Mouse (Mus musculus) erythroblast, adult 5-6 weeks (primary cell): ENCODE data around the gene Irf6. TPM values are rescaled to one million over a fixed set of nuclear protein-coding genes. Genes with fewer than 3 reads are reported as not detected.
A peak's percentile ranks its signal among the peaks of the same experiment; 100 is the strongest.

ENCODE experiments used
- ATAC-seq: replicated peaks from 2 replicates; pipeline ENCODE4 v1.8.0; 2016; ENCODE audit warnings: moderate number of reproducible peaks, mild to moderate bottlenecking, moderate TSS enrichment, inconsistent platforms; ENCODE audit not compliant: poor library complexity, low FRiP score, severe bottlenecking
- total RNA-seq, 2 experiments: library from RNA; stranded (forward) in 1 of 2; stranded (reverse) in 1 of 2; fragments of 150-400 nt in 1 of 2; fragments of 200-764, 138-1000 nt in 1 of 2; gene quantifications; 2 replicates each; pipeline versions ENCODE4 v1.2.3 to v1.2.4; 2015 to 2017; ENCODE audit warnings: low replicate concordance in 2 of 2

Irf6 gene
- total RNA-seq (2015; ENCODE audit: low replicate concordance), result not detected in 2 replicates
- 0.42 TPM in 1 of 2 replicates, not detected in the other for total RNA-seq (2017; ENCODE audit: low replicate concordance)

DNA sequence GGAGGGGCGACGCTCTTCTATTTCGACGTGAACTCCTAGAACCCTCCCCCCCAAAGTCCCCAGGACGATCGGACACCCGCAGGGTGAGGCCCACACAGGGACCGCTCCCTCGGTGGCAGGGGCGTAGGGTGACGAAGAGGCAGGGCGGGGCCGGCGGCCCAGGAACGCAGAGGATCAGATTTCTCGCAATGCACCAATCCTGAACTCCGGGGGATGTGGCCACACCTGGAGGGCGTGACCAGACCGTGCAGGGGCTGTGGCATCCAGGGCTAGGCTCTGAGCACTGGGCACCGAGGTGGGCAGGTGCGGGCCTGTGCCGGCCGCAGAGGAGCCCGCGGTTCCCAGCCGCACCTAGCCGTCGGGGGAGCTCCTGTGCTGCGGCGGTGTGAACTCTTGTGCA lies at the start of gene Irf6:
Irf6 (plus strand) TSS at position 240 of the 400 bp plus-strand sequence.
- 0 out of 2 replicates have a peak, but pooled peaks have one; percentile 49 for ATAC-seq

DNA sequence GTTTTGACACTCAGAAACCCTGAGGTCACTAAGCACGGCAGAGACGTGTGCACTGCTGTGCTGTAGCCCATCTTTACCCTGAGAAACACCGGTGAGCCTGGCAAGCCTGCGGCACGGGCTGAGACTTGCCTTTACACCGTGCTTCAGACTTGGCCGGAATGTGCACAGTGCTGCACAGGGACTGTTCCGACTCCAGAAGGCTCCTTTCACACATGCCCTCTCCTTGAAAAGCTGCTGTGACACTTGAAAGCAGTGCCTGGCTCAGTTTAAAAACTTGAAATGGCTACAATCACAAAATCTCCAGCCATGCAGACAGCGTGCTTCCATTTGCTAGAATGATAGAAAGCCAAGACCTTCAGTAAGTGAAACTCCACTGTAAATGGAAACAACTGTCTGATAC lies 40.8 kb upstream of the Irf6 start:
- ATAC-seq, result no peak

DNA sequence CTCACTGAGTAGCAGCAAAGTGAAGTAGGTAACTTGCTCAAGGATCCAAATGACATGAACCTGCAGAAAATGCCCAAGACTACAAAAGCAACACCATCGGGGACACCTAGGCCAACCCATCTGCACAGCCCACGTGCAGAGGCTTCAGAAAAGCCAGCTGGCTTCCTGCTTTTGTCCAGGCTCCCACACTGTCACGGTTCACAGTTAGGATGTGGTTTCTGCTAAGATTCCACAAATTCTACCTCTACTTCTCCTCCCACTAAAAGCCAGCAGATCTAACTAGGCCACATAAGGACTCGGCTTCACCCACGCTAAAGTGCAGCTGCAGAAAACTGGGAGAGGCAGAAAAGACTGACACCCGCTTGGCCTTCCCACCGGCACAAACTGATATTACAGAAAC lies 30.1 kb upstream of the Irf6 start:
- ATAC-seq, result no peak

DNA sequence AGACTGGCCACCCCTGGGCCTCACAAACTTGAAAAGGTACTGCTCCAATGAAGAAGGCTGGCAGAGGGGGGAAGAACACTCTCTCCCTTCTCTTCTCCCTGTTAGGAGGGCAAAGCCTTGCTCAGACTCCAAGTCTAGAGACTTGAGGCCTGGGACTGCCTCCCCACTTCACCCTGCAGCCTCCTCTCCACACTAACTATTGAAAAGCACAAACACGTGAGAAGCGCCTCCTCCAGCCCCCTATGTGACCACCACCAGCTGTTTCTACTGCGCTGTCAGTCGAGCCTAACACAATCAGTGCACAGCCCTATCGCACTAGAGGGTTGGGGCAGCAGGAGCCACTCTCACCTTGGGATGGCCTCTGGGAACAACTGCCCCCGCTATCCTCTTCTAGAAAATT lies 29.6 kb upstream of the Irf6 start:
- ATAC-seq, result no peak

- ATAC-seq, result no peak
These were observed 27.1 kb upstream of the Irf6 start for GRCm38 (mm10) chr1:193125835-193126234.

DNA sequence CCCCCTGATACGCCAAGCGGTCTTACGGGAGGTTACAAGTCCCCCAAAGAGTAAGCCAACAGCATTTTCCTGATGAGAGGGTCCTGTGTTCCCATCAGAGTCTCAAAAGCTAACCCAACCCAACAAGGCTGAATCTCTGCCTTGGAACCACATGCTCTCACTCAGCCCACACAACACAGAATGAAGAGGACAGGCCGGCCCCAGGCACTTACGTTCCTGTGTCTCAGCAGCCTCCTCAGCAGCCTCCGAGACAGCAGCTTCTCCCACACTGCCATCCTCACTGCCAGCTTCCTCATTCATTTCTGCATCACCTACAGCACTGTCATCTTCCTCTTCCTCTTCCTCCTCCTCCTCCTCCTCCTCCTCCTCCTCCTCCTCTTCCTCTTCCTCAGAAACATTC lies 24.9 kb upstream of the Irf6 start:
- ATAC-seq, result no peak

DNA sequence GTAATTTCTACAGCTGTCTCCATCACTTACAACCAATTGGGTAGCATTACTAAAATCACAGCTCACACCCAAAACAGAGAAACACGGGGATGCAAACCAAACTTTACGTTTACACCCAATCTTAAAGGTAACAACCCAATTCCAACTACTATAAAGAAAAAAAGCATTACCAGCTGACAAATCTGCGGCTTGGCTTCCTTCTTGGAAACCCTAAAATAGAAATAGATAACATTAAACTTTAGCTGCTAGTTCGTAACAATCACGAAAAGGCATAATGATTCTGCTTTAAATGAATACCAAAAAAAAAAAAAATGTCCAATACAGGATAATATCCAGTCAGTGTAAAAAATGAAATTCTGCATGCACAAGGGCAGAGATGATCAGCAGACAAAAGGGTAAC lies 23.6 kb upstream of the Irf6 start:
- no peak for ATAC-seq

GRCm38 (mm10) chr1:193129786-193130455 lies 23.0 kb upstream of the Irf6 start, which contains the start of gene Diexf:
Gene Diexf, minus strand, starts transcription at chr1:193130272.
- peak; percentile 91 for ATAC-seq

DNA sequence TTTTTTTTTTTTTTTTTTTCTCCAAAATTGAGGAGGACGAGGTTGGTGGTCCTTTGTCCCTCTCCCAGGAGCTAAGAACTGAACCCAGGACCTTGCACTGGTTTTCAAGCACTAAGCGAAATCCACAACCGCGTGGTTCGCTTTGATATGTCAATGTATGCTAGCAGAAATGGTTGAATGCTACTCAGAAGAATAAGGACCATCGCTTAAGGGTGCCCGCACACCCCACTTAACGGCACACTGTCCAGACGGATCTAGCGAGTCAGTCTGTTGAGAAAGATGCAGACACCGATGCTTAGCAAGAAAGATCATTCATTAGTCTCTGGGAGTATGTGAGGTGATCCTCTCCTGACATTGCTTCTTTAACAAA lies 22.5 kb upstream of the Irf6 start:
- ATAC-seq, result peak; percentile 19

GRCm38 (mm10) chr1:193130839-193131238 lies 22.1 kb upstream of the Irf6 start:
- no peak for ATAC-seq

DNA sequence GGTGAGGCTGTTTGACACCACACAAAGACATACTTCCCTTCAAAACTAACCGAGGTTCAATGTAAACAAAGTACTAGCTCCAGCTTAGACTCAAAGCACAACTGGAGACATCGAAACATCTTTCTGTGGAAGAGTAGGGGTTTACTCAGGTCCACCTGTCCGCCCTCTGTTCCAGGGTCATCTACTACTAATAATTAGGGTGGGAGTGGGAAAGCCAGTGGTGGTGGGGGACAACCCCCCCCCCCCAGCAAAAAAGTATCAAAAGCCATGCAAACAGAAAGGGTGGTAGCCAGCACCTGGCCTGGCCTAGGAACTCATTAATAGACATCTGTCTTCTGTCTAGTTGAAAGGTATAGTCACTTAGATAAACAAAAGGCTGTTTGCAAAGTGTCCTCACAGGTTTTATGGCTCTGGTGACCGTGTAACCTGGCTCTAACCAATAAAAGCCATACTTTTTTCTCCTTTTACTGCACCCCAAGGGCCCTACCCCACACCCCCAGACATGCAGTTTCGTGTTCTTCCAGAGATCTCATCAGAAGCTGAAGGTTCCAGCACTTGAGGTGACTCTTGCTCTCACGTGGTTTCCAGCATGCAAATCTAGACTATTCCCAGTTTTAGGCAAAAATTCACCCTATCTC lies 21.5 kb upstream of the Irf6 start:
- no peak for ATAC-seq

- ATAC-seq, result no peak
These were observed 20.5 kb upstream of the Irf6 start for GRCm38 (mm10) chr1:193132385-193132784.

GRCm38 (mm10) chr1:193133726-193134125 lies 19.2 kb upstream of the Irf6 start:
- ATAC-seq, result no peak

DNA sequence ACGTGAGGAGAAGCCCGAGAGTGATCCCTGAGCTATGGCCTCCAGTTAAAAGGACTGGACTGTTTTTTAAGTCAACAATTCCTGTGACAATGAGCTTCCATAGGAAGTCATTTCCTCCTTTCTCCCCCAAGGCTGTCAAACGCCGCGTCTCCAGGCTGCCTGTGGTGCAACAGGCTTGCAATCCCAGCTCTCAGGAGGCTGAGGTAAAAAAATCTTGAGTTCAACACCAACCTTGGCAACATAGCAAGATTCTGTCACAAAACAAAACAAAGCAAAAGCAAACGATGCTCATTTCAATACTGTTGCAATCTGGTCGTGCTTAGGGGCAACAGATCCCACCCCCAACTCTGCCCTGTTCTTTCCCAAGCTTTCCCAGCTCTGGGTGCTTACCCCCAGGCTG lies 14.8 kb upstream of the Irf6 start:
- ATAC-seq, result no peak

GRCm38 (mm10) chr1:193138669-193139068 lies 14.2 kb upstream of the Irf6 start:
- no peak for ATAC-seq

GRCm38 (mm10) chr1:193141118-193141517 lies 11.8 kb upstream of the Irf6 start:
- no peak for ATAC-seq

GRCm38 (mm10) chr1:193142517-193143062 lies 10.3 kb upstream of the Irf6 start:
- no peak for ATAC-seq

DNA sequence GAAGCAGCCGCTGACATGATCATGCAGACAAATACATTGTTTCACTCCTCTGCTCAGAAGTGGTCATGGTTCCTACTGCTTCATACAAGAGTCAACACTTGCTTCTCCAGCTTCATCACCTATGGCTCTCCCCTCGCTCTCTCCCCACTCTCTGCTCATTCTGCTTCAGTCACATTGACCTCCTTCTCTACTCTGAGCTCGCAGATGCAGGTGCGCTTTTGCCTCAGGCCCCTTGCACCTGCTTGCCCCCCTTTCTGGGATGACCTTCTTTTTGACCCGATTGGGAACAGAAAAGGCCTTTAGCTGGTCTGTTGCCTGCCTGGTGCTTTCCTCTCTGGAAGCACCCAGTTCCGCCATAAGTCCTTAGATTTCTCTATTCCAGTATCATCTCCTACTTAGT lies 8.4 kb upstream of the Irf6 start:
- ATAC-seq, result no peak

- ATAC-seq, result no peak
These were observed 7.8 kb upstream of the Irf6 start for GRCm38 (mm10) chr1:193145101-193145500.

- ATAC-seq, result no peak
These were observed 6.5 kb upstream of the Irf6 start for GRCm38 (mm10) chr1:193146416-193146815.

DNA sequence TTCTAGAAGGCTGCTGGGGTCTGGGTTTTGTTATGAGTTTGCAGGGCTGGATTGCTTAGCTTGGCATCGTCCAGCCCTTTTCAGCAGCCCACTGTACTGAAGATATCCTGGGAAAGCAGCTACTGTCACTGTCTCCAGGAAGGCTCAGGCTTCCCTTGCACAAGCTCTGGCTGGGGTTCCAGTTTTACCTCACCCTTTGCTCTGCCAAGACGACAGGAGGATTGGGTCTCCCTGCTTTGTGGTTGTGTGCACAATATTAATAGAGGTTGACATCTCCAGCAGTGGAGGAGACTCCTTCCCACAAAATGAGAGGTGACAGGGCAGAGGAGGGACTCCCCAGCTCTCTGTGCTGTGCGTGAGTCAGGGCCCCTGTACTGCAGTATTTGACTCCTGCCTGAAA lies 3.7 kb upstream of the Irf6 start:
- no peak for ATAC-seq
